Mouse (Mus musculus): Measurements from ENCODE around the gene Wdpcp. TPM values are rescaled to one million over a fixed set of nuclear protein-coding genes. Genes with fewer than 3 reads are reported as not detected.

Gene Wdpcp
- polyA plus RNA-seq, 1 experiment = not detected

DNA sequence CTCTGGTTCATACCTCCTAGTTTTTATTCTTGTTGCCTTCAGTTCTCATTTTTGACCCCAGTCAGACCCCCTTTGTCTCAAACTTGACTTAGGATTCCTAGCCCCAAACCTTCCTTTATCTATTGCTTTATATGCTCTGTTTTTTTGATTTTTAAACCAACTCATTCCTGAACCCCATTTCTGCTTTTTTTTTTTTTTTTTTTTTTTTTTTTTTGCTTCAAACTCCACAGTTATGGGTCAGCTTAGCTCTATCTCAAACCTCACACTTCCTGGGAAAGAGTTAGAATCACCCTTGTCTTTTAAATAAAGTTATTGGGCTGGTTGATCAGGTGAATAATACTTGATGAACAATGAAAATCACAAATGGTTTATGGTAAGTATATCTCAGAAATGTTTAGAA lies 24.5 kb upstream of the Wdpcp start:
- H3K4me3 ChIP-seq (replicated peaks) = no peak overlapping the region
- peaks cover 10% of the 10 kb centered on the region for H3K4me1 ChIP-seq (ENCODE audit: control insufficient read depth)
- H3K9me3 ChIP-seq (ENCODE audit: control insufficient read depth, low read length) = no peaks in the 10 kb centered on the region
- TF ChIP-seq GATA1 (IDR thresholded peaks at IDR 0.05; ENCODE audit: low read length) (no peak), TAL1 (IDR thresholded peaks at IDR 0.05; ENCODE audit: low read length) (no peak)
- no peaks in the 10 kb centered on the region for H3K36me3 ChIP-seq (ENCODE audit: control insufficient read depth)
- no peaks in the 10 kb centered on the region for H3K27me3 ChIP-seq (ENCODE audit: control insufficient read depth)

DNA sequence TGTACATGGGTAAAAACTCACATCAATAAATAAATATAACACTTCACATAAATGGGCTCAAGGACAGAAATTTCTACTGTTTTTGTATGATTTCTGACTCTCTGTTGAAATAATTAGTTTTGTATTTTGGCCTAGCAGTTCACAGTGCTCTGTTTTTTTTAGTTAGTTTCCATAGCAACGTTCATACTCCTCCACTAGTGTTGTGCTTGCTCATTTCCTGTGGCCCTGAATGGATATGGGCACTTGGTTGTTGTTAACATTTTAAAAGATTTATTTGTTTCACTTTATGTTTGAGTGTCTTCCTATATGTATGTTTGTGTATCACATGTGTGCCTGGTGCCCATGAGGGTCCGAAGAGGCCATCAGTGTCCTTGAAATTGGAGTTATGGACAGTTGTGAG lies 23.0 kb upstream of the Wdpcp start:
- no peaks in the 10 kb centered on the region for H3K27me3 ChIP-seq (ENCODE audit: control insufficient read depth)
- no peaks in the 10 kb centered on the region for H3K9me3 ChIP-seq (ENCODE audit: control insufficient read depth, low read length)
- no peak overlapping the region for H3K4me3 ChIP-seq (replicated peaks)
- no peaks in the 10 kb centered on the region for H3K36me3 ChIP-seq (ENCODE audit: control insufficient read depth)
- peaks cover 10% of the 10 kb centered on the region for H3K4me1 ChIP-seq (ENCODE audit: control insufficient read depth)
- TF ChIP-seq TAL1 (IDR thresholded peaks at IDR 0.05; ENCODE audit: low read length) (no peak), GATA1 (IDR thresholded peaks at IDR 0.05; ENCODE audit: low read length) (no peak)

DNA sequence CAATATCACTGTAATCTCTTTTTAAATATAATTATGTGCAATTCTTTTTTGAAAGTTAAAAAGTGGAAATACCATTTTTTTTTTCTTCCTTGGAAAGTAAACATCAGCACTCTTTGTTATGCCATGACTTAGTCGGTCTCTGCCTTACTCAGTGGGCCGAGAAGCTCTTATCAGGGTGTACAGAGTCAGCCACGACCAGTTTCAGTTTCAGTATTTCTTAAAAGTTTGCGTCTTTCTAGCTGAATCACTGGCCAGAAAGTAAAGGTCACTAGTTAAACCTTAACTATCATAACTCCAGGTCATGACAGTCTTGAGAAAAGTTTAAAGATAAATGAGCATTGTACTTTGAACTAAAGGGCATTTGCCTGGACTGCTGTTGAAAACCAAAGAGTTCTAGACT lies 22.3 kb upstream of the Wdpcp start:
- H3K4me3 ChIP-seq (replicated peaks) = peak overlapping the region; percentile 53
- H3K36me3 ChIP-seq (ENCODE audit: control insufficient read depth) = no peaks in the 10 kb centered on the region
- no peaks in the 10 kb centered on the region for H3K27me3 ChIP-seq (ENCODE audit: control insufficient read depth)
- no peaks in the 10 kb centered on the region for H3K9me3 ChIP-seq (ENCODE audit: control insufficient read depth, low read length)
- H3K4me1 ChIP-seq (ENCODE audit: control insufficient read depth) = peaks cover 10% of the 10 kb centered on the region
- TF ChIP-seq TAL1 (IDR thresholded peaks at IDR 0.05; ENCODE audit: low read length) (no peak), GATA1 (IDR thresholded peaks at IDR 0.05; ENCODE audit: low read length) (no peak)

DNA sequence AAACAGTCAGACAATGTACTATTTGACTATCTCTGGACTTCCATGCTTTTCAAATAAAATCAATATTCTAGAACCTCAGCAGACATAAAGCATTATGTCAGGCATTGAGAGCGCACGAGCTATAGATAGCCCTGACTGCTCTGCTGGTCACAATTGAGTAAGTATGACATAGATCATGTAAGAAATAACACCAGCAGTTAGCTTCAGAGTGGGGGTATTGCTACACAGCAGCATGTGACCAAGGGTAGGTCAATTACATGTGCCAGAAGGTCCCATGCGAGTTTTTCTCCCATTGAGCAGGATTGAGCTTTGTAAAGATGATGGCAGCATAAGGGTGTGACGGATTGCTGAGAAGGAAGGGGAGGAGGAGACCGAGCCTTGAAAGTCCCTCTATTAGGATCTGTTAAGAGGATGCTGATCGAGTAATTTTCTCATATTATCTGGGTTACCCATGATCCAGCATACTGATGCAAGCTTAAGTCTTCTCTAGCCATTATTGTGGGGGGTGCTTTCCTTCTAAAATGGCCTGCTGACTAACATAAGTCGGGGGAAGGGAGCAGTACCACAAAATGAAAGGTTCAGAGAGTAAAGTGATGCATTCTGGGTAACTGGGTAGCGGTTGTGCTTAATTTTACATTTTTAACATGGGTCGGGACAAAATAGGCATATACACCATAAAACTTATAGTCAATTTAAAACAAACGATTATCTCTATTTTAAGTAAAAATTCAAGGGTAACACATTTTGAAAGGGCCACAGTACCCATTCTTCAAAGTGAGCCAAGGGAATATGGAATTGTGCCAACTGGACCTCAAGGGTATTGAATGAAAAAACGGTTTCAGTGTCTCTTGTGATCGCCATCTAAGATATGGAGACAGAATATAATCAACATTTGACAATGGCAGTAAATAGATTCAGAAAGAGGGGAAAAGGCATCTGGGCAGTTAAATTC lies 21.5 kb upstream of the Wdpcp start:
- no peaks in the 10 kb centered on the region for H3K27me3 ChIP-seq (ENCODE audit: control insufficient read depth)
- H3K4me1 ChIP-seq (ENCODE audit: control insufficient read depth) = peaks cover 10% of the 10 kb centered on the region
- H3K4me3 ChIP-seq (replicated peaks) = peak overlapping the region; percentile 53
- H3K36me3 ChIP-seq (ENCODE audit: control insufficient read depth) = no peaks in the 10 kb centered on the region
- no peak for TF ChIP-seq TAL1 (IDR thresholded peaks at IDR 0.05; ENCODE audit: low read length)
- no peak for TF ChIP-seq GATA1 (IDR thresholded peaks at IDR 0.05; ENCODE audit: low read length)
- H3K9me3 ChIP-seq (ENCODE audit: control insufficient read depth, low read length) = no peaks in the 10 kb centered on the region

DNA sequence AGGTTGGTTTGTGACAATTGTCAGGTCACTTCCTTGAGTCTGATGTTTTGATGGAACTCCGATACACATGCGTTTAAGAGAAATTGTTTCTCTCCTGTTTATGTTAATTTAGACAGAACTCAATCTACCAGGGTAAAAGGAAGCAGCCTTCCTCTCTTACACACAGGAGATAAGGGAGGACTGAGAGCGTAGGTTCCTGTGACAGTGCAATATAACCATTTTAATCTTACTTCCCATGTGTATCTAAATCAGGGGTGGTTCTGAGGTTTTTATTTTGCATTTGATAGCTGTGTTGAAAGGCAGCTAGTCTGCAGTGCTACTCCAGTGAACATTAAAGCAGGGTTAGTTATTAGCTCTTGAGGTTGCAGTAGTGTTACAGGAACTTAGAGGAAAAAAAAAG lies 20.0 kb upstream of the Wdpcp start:
- Histone ChIP-seq H3K36me3 (ENCODE audit: control insufficient read depth) (no peaks in the 10 kb centered on the region), H3K4me3 (replicated peaks) (no peak overlapping the region), H3K9me3 (ENCODE audit: control insufficient read depth, low read length) (no peaks in the 10 kb centered on the region), H3K27me3 (ENCODE audit: control insufficient read depth) (no peaks in the 10 kb centered on the region), H3K4me1 (ENCODE audit: control insufficient read depth) (peaks cover 10% of the 10 kb centered on the region)
- TF ChIP-seq GATA1 (IDR thresholded peaks at IDR 0.05; ENCODE audit: low read length) (no peak), TAL1 (IDR thresholded peaks at IDR 0.05; ENCODE audit: low read length) (no peak)

DNA sequence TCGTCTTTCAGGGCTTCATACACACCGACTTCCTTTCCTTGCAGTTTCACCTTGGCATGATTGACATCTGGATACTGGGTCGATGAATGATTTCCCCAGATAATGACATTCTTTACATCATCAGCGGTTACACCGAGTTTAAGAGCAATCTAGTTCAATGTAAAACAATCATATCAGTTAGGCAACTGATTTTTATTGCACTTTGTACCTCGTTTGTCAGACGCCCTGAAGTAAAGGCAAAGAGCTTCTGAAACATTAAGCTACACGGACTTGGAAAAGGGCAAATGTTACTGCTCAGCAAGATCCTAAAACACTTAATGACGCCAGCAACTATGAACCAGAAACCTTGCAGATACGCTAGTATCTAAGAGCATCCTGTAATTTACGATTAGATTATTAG lies 12.3 kb upstream of the Wdpcp start:
- no peak for TF ChIP-seq GATA1 (IDR thresholded peaks at IDR 0.05; ENCODE audit: low read length)
- TF ChIP-seq TAL1 (IDR thresholded peaks at IDR 0.05; ENCODE audit: low read length) = no peak
- no peak overlapping the region for H3K4me3 ChIP-seq (replicated peaks)
- H3K4me1 ChIP-seq (ENCODE audit: control insufficient read depth) = no peaks in the 10 kb centered on the region
- peaks cover 30% of the 10 kb centered on the region for H3K36me3 ChIP-seq (ENCODE audit: control insufficient read depth)
- no peaks in the 10 kb centered on the region for H3K9me3 ChIP-seq (ENCODE audit: control insufficient read depth, low read length)
- H3K27me3 ChIP-seq (ENCODE audit: control insufficient read depth) = no peaks in the 10 kb centered on the region

DNA sequence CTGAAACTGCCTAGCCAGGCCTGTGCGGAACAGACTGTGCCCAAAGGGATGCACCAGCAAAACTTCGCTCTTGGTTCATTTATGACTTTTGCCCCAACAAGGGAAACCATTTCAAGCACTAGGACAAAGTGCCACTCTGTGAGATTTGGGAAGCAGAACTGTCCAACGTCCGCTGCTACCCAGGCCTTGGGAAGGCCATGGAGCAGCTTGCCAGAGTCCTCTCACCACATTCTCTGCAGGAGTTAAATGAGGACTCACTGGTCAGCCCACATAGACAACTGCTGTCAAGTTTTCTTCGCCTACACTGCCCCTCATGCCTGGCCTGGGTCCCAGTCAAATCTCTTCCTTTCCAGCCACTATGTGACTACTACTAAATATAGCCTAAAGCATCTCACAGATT lies 10.7 kb upstream of the Wdpcp start:
- Histone ChIP-seq H3K4me1 (ENCODE audit: control insufficient read depth) (no peaks in the 10 kb centered on the region), H3K4me3 (replicated peaks) (no peak overlapping the region), H3K9me3 (ENCODE audit: control insufficient read depth, low read length) (no peaks in the 10 kb centered on the region), H3K27me3 (ENCODE audit: control insufficient read depth) (no peaks in the 10 kb centered on the region), H3K36me3 (ENCODE audit: control insufficient read depth) (peaks cover 40% of the 10 kb centered on the region)
- no peak for TF ChIP-seq TAL1 (IDR thresholded peaks at IDR 0.05; ENCODE audit: low read length)
- TF ChIP-seq GATA1 (IDR thresholded peaks at IDR 0.05; ENCODE audit: low read length) = no peak

DNA sequence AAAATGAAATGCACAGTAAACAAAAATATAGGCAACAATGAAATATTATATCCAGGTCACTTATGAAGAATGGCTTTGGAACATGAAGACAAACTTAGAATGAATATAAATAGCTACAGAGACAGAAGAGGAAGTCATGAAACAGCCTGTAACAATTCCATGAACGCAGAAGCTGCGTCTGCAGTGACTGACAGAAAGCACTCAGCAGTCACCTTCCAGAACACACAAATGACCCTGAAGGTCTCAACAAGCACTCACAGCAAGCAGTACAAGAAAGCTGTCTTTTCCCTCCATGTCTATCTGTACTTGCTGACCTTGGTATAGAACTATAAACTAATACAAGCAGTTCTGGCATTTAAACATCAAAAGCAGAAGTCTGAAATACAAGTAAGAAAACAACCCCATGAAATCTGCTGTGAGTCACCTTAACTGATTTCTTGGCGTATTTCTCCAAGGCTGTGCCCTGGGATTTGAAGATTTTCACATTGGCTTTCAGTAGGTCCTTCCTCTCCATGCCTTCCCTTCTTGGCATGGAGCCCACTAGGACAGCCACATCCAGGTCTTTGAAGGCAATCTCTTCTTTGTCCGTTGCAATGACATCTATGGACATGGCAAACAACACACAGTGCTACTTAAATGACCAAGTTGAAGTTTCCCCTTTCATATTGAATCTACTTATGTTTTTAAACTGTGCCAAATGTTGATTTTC lies 8.3 kb upstream of the Wdpcp start:
- no peak for TF ChIP-seq GATA1 (IDR thresholded peaks at IDR 0.05; ENCODE audit: low read length)
- TF ChIP-seq TAL1 (IDR thresholded peaks at IDR 0.05; ENCODE audit: low read length) = no peak
- H3K36me3 ChIP-seq (ENCODE audit: control insufficient read depth) = peaks cover 29% of the 10 kb centered on the region
- no peaks in the 10 kb centered on the region for H3K27me3 ChIP-seq (ENCODE audit: control insufficient read depth)
- H3K9me3 ChIP-seq (ENCODE audit: control insufficient read depth, low read length) = no peaks in the 10 kb centered on the region
- no peaks in the 10 kb centered on the region for H3K4me1 ChIP-seq (ENCODE audit: control insufficient read depth)
- no peak overlapping the region for H3K4me3 ChIP-seq (replicated peaks)

DNA sequence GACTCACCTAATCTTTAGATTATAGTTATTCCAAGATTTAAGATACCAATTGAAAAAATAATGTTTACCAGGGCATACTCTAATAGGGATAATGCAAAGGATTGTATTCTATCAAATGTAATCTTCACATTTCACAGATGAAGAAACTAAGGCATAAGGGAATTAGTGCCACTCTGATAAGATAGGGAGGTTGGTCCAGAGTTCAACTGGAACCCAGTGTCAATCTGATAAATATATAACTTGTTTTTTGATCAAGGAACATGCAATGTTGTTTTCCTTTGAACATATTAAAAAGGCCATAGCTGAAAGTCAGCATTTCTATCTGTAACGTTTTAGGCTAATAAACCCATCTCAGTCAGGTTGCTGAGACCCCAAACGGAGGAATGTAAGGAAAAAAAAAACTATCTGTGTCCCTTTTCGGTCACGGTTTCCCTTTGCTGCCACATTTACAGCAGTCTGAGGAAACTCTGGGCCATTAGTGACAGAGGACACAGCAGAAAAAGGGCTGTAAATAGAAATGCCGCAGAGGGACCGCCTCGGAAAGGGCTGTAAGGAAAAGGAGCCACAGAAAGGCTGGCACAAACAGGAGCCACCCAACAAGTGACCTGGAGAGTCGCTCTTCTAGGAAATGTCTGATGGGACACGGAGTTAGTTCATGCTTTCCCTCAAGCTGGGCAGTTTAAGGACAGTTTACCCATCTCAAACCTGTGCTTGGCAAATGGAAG lies 7.2 kb upstream of the Wdpcp start:
- Histone ChIP-seq H3K27me3 (ENCODE audit: control insufficient read depth) (no peaks in the 10 kb centered on the region), H3K4me1 (ENCODE audit: control insufficient read depth) (peaks cover 6% of the 10 kb centered on the region), H3K4me3 (replicated peaks) (no peak overlapping the region), H3K9me3 (ENCODE audit: control insufficient read depth, low read length) (no peaks in the 10 kb centered on the region), H3K36me3 (ENCODE audit: control insufficient read depth) (peaks cover 19% of the 10 kb centered on the region)
- TF ChIP-seq GATA1 (IDR thresholded peaks at IDR 0.05; ENCODE audit: low read length) (no peak), TAL1 (IDR thresholded peaks at IDR 0.05; ENCODE audit: low read length) (no peak)
